Mouse (Mus musculus): ENCODE results near the gene Csf3. TPM values are rescaled to one million over a fixed set of nuclear protein-coding genes. Genes with fewer than 3 reads are reported as not detected.
A peak's percentile ranks its signal among the peaks of the same experiment; 100 is the strongest.

The Csf3 gene
- polyA plus RNA-seq, 1 experiment from 2014 or later, result 0.11 TPM

- H3K4me1 ChIP-seq (ENCODE audit: insufficient read depth, low read length), result peaks cover 84% of the 10 kb centered on the region
- H3K27me3 ChIP-seq (ENCODE audit: insufficient read depth, low read length), result no peaks in the 10 kb centered on the region
- ATAC-seq (ENCODE audit: low FRiP score, low TSS enrichment), result no peak
- peak overlapping the region; percentile 90 for H3K4me3 ChIP-seq (ENCODE audit: low read length)
- H3K36me3 ChIP-seq (ENCODE audit: insufficient read depth, low read length), result no peaks in the 10 kb centered on the region
- peak overlapping the region; percentile 55 for H3K9ac ChIP-seq (replicated peaks; ENCODE audit: low read length)
- peak overlapping the region; percentile 74 for H3K27ac ChIP-seq (ENCODE audit: low read length)
- H3K9me3 ChIP-seq (ENCODE audit: low read length), result no peaks in the 10 kb centered on the region
- WGBS, result 32% methylated on average over 7 of the region's 7 CpGs
- H3K4me2 ChIP-seq (replicated peaks; ENCODE audit: low read depth, low read length), result peak overlapping the region; percentile 82
These were observed 43.5 kb downstream of the Csf3 start for GRCm38 (mm10) chr11:98744456-98745019.

GRCm38 (mm10) chr11:98745932-98746853 lies 45.1 kb downstream of the Csf3 start:
- H3K4me3 ChIP-seq (ENCODE audit: low read length), result no peak overlapping the region

GRCm38 (mm10) chr11:98746855-98747693 lies 46.0 kb downstream of the Csf3 start:
- H3K27ac ChIP-seq (ENCODE audit: low read length), result peak overlapping the region; percentile 27
- H3K9ac ChIP-seq (replicated peaks; ENCODE audit: low read length), result peak overlapping the region; percentile 34
- ATAC-seq (ENCODE audit: low FRiP score, low TSS enrichment), result peak; percentile 40
- 3% methylated on average over 19 of the region's 19 CpGs for WGBS
- peak overlapping the region; percentile 41 for H3K4me2 ChIP-seq (replicated peaks; ENCODE audit: low read depth, low read length)
- no peaks in the 10 kb centered on the region for H3K36me3 ChIP-seq (ENCODE audit: insufficient read depth, low read length)
- no peaks in the 10 kb centered on the region for H3K9me3 ChIP-seq (ENCODE audit: low read length)
- peaks cover 94% of the 10 kb centered on the region for H3K4me1 ChIP-seq (ENCODE audit: insufficient read depth, low read length)
- peak overlapping the region; percentile 2 for H3K4me3 ChIP-seq (ENCODE audit: low read length)
- H3K27me3 ChIP-seq (ENCODE audit: insufficient read depth, low read length), result no peaks in the 10 kb centered on the region

More at GRCm38 (mm10) chr11:98745932-98746853, 45.1 kb downstream of the Csf3 start:
- Histone ChIP-seq H3K4me2 (replicated peaks; ENCODE audit: low read depth, low read length) (peak overlapping the region; percentile 41; the same call in 1 of the 2 replicates), H3K9me3 (ENCODE audit: low read length) (no peaks in the 10 kb centered on the region), H3K27ac (ENCODE audit: low read length) (peak overlapping the region; percentile 27), H3K4me1 (ENCODE audit: insufficient read depth, low read length) (peaks cover 87% of the 10 kb centered on the region), H3K36me3 (ENCODE audit: insufficient read depth, low read length) (no peaks in the 10 kb centered on the region), H3K27me3 (ENCODE audit: insufficient read depth, low read length) (no peaks in the 10 kb centered on the region), H3K9ac (replicated peaks; ENCODE audit: low read length) (peak overlapping the region; percentile 3; the same call in 1 of the 2 replicates)
- 45% methylated on average over 12 of the region's 12 CpGs for WGBS
- ATAC-seq (ENCODE audit: low FRiP score, low TSS enrichment), result no peak

GRCm38 (mm10) chr11:98747804-98748505 lies 46.9 kb downstream of the Csf3 start:
- H3K4me3 ChIP-seq (ENCODE audit: low read length), result no peak overlapping the region
- H3K4me2 ChIP-seq (replicated peaks; ENCODE audit: low read depth, low read length), result peak overlapping the region; percentile 21
- no peaks in the 10 kb centered on the region for H3K36me3 ChIP-seq (ENCODE audit: insufficient read depth, low read length)
- H3K9me3 ChIP-seq (ENCODE audit: low read length), result no peaks in the 10 kb centered on the region
- ATAC-seq (ENCODE audit: low FRiP score, low TSS enrichment), result no peak
- 25% methylated on average over 6 of the region's 6 CpGs for WGBS
- H3K27me3 ChIP-seq (ENCODE audit: insufficient read depth, low read length), result no peaks in the 10 kb centered on the region
- peaks cover 98% of the 10 kb centered on the region for H3K4me1 ChIP-seq (ENCODE audit: insufficient read depth, low read length)
- H3K27ac ChIP-seq (ENCODE audit: low read length), result peak overlapping the region; percentile 71
- H3K9ac ChIP-seq (replicated peaks; ENCODE audit: low read length), result peak overlapping the region; percentile 48; the same call in 1 of the 2 replicates

GRCm38 (mm10) chr11:98748506-98749416 lies 47.7 kb downstream of the Csf3 start:
- H3K4me1 ChIP-seq (ENCODE audit: insufficient read depth, low read length), result peaks cover 96% of the 10 kb centered on the region
- peaks cover 5% of the 10 kb centered on the region; the same call in 1 of the 2 replicates for H3K36me3 ChIP-seq (ENCODE audit: insufficient read depth, low read length)
- H3K4me3 ChIP-seq (ENCODE audit: low read length), result no peak overlapping the region
- H3K27ac ChIP-seq (ENCODE audit: low read length), result peak overlapping the region; percentile 71; the same call in 1 of the 2 replicates
- H3K9ac ChIP-seq (replicated peaks; ENCODE audit: low read length), result peak overlapping the region; percentile 3; the same call in 1 of the 2 replicates
- no peaks in the 10 kb centered on the region for H3K9me3 ChIP-seq (ENCODE audit: low read length)
- peak overlapping the region; percentile 21 for H3K4me2 ChIP-seq (replicated peaks; ENCODE audit: low read depth, low read length)
- no peak for ATAC-seq (ENCODE audit: low FRiP score, low TSS enrichment)
- H3K27me3 ChIP-seq (ENCODE audit: insufficient read depth, low read length), result no peaks in the 10 kb centered on the region
- 35% methylated on average over 15 of the region's 15 CpGs for WGBS

GRCm38 (mm10) chr11:98749716-98750115 lies 48.7 kb downstream of the Csf3 start:
- Histone ChIP-seq H3K9ac (replicated peaks; ENCODE audit: low read length) (peak overlapping the region; percentile 10; the same call in 1 of the 2 replicates), H3K27ac (ENCODE audit: low read length) (peak overlapping the region; percentile 85), H3K36me3 (ENCODE audit: insufficient read depth, low read length) (peaks cover 10% of the 10 kb centered on the region; the same call in 1 of the 2 replicates), H3K27me3 (ENCODE audit: insufficient read depth, low read length) (no peaks in the 10 kb centered on the region), H3K4me2 (replicated peaks; ENCODE audit: low read depth, low read length) (no peak overlapping the region), H3K4me3 (ENCODE audit: low read length) (no peak overlapping the region), H3K4me1 (ENCODE audit: insufficient read depth, low read length) (peaks cover 95% of the 10 kb centered on the region), H3K9me3 (ENCODE audit: low read length) (no peaks in the 10 kb centered on the region)
- 46% methylated on average over 5 of the region's 5 CpGs for WGBS
- no peak for ATAC-seq (ENCODE audit: low FRiP score, low TSS enrichment)

- Histone ChIP-seq H3K27me3 (ENCODE audit: insufficient read depth, low read length) (no peaks in the 10 kb centered on the region), H3K27ac (ENCODE audit: low read length) (peak overlapping the region; percentile 85), H3K4me1 (ENCODE audit: insufficient read depth, low read length) (peaks cover 90% of the 10 kb centered on the region), H3K4me2 (replicated peaks; ENCODE audit: low read depth, low read length) (peak overlapping the region; percentile 34), H3K9me3 (ENCODE audit: low read length) (no peaks in the 10 kb centered on the region), H3K36me3 (ENCODE audit: insufficient read depth, low read length) (peaks cover 10% of the 10 kb centered on the region; the same call in 1 of the 2 replicates), H3K4me3 (ENCODE audit: low read length) (no peak overlapping the region), H3K9ac (replicated peaks; ENCODE audit: low read length) (peak overlapping the region; percentile 46)
- peak; percentile 13 for ATAC-seq (ENCODE audit: low FRiP score, low TSS enrichment)
- WGBS, result 22% methylated on average over 15 of the region's 17 CpGs
These were observed 49.5 kb downstream of the Csf3 start for GRCm38 (mm10) chr11:98750351-98751201.

All from kidney, embryonic 16.5 days (tissue).